Mouse (Mus musculus) embryonic fibroblast, embryonic 13.5 days (primary cell): ENCODE results near the gene Gcsam.

Experiments used
- CTCF ChIP-seq: IDR thresholded peaks from 2 replicates; pipeline ENCODE4 v1.5.1; 2011; ENCODE audit warnings: mild to moderate bottlenecking, control low read depth, low read length, moderate library complexity, borderline replicate concordance; ENCODE audit not compliant: insufficient read depth
- POLR2A ChIP-seq: IDR thresholded peaks from 2 replicates; pipeline ENCODE4 v1.6.1; 2011; ENCODE audit warnings: low read depth, mild to moderate bottlenecking, control low read depth, low read length, moderate library complexity

DNA sequence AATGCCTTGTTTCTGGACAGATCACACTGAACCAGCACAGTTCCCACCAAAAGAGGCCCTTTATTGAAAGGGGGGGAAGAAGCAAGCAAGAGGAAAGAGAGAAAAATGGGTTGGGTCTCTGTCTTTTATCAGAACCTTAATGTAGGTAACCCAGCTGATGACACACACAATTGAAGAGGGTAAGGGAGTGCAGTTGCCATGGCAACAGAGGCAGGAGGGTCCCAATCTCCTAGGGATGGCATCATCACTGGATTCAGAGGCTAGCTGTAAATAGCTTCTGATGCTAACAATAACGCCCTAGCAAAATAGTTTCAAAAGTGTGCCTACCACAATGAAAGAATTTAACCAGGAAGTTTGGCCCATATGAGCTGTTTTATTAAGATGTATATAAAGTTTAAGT lies 16.5 kb upstream of the Gcsam start:
- TF ChIP-seq CTCF = no peak
- no peak for TF ChIP-seq POLR2A
